Mouse (Mus musculus) forelimb bud, embryonic 11.5 days (tissue): ENCODE measurements at regions not wholly inside any gene's neighbourhood (a gene's known extent, or its start where the extent isn't known, plus 50 kb on each side); places are given as distances from the start of the nearest gene placed in this dataset.

ENCODE experiments used
- DNase-seq: peaks from one replicate; pipeline ENCODE4 v3.0.0-alpha.2; 2012; ENCODE audit warnings: low read depth, low spot score

DNA sequence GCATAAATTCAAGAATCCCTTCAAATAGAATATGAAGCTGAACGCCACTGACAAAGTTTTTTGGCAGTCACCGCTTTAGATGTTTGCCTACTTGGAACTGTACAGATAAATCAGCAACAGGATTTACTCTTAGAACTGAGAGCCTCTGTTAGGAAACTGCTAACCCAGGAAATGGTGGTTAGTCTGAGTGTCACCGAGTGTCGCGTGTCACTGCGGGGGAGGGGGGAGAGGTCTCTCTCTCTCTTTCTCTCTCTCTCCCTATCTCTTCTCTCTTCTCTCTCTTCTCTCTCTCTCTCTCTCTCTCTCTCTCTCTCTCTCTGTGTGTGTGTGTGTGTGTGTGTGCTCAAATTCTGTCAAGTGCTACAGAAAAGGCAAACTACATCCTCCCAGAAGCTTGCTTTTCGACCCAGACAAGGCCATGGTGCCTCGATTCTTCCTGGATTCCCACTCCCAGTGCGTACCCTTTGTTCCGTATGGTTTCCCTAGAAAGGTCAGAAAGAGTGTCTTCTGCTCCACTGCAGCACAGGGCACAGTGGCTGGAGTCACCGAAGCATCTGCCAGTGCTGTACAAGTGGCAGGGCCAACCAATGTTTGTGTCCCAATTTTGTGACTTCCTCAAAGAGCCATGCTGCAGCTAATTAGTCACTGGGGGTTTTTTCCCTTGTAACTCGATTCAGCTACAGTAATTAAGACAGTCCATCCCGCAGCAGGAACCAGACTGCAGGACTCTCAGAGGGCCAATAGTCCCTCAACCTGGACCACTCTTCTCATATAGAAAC is 87.0 kb downstream of the Cog6 start:
- no peak for DNase-seq

DNA sequence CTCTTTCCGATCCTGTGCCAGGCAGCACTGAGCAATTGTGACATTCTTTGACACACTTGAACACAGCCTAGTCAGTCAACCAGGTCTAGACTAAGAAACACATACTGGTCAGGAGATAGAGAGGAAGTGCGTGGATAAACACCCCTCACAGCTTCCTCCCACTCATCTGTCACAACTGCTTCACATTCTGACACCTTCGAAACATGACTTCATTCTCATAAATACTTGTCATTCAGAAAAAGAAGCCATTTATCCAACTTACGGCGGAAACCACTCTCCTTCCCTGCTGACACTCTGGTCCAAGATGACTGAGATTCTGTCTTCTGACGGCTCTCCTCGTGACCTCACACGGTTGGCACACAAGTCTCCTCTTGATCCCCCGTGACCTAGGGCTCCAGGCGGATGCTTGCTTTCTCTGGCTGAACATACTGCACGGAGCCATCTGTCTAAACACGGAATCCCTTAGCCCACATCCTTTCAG is 89.6 kb downstream of the Cog6 start:
- DNase-seq: no peak

DNA sequence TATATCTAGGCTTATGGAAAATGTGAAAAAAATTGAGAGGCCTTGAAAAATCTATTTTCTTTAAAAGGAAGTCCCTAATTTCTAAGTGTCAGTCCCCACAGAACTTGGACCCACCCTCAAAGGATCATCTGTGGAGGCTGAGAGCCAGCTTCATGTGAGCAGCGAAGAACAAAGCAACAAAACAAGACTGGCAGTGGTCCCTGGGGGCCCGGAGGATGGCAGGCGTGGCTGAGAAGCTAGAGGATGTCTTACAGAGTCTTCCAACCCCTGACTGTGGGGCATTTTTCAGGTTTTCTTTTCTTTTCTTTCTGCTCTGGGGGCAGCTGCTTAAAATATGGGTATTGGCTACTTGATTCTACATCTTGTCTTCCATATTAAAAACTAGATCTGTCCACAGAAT is 90.5 kb downstream of the Cog6 start:
- no peak for DNase-seq

DNA sequence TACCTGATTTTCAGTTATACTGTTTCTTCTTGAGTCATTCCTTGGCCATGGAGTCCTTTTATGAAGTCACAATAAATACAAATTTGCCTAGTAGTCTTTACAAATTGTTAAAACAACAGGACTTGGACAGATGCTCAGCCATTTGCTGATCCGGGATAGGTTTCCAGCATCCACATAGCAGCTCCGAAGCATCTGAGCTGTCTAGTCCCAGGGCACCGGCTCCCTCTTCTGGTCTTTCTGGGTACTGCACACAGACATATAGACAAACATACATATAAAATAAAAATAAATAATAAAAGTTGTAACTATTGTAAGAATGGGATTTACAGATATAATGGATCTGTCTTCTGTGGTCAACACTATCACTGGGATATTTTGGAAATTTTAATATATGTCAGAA is 91.8 kb downstream of the Cog6 start:
- peak; percentile 28 for DNase-seq

DNA sequence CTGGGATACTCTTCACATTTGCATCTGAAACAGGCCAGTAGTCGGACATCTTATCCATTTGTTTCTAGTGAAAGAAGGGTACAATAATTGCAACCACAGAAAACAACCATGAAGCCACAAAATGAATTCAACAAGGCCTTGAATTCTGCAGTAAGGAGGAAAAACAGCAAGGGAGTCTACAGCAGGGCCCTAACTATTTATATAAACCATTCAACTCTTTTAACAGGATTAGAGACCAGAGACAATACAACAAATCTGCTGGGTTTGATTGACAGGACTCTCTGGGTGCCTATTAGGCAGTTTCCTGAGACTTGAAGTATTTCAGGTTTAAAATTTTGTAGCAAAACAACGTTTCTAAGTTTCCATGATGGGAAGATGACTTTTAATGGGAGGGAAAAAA is 92.4 kb downstream of the Cog6 start:
- no peak for DNase-seq

DNA sequence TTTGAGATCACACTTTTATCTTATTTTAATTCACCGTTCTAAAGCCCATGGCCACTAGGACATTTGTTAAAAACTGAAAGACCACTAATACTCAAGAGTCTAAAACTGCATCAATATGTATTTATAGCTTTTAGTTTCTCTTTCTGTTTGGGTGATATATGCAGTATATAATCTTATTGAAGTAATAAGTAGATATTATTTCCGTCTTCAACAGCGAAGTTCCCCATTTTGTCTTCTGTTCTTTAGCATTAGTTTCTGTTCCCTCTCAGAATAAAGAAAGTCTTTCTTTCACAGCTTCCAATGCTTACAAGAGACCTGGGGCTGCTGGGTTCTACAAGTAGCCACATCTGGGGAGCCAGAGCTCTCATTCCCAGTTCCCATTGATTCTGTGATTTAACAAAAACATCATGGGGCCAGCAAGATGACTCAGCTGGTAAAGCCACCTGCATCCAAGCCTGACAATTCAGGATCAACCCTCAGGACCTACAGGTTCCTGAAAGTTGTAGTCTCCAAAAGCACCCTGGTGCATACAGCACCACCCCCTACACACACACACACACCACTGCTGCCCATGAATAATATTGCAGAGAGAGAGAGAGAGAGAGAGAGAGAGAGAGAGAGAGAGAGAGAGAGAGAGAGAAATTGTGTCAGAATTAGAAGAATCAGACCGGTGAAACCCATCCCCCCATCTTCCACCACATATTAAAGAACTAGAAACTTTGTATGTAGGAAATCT is 93.0 kb downstream of the Cog6 start:
- DNase-seq: no peak

DNA sequence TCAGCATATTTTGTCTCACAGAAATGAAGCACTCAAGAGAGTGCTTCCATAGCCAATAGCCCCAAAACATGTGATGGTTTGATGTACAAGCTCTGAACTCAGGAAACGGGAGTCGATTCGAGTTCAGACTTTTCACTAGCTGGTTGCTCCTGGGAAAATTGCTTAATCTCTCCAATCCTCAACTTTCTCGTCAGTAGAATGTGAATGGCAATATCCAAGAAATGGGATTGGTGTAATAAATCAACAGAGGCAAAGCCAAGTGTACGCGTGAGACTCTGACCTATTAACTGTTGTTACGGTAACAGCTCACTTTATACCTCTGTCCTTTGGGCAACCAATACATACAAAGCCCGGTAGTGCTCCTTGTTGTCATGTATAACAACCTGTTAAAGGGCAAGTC is 94.6 kb downstream of the Cog6 start:
- no peak for DNase-seq

- no peak for DNase-seq
Measured at GRCm38 (mm10) chr3:52906823-52907564, 110.0 kb downstream of the Cog6 start.

- DNase-seq: no peak
Measured at GRCm38 (mm10) chr3:52904028-52904427, 113.0 kb downstream of the Cog6 start.

DNA sequence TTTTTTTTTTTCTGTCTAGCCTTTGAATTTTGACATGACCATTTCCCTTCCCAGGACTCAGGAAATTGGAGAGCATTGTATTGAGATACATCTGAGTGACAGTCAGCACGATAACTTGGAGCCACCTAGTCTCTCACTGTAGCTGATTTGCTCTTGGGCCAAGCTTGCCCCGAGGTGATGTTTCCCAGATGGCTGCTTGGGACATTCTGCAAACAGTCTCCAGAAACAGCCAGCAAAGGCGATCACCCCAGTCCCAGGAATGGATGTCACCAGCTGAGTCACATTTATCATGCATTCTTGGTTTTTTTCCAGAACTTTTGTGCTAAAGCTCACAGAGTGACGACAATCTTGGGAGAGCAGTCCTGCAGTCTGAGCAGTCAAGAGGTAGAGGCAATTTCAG is 119.4 kb downstream of the Cog6 start:
- DNase-seq: no peak

DNA sequence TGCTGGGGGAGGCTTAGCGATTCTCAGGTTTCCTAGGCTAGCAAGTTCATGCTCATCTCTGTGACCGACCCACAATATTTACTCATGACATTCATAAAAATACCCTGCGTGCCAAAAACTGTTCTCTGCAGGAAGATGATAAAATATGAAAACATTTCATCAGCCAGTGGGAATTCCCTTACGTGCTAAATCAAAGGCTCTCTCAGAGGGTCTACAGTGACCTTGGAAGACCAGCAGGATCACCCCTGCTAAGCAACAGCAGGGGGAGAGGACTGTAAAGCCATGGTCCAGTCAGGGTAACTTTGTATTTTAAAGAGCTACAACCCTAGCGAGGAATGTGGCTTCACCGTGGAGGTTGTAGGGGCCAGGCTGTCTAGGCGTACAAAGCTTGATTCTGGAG is 120.6 kb downstream of the Cog6 start:
- no peak for DNase-seq

- DNase-seq: no peak
Measured at GRCm38 (mm10) chr3:52895751-52896150, 121.3 kb downstream of the Cog6 start.

- DNase-seq: no peak
Measured at GRCm38 (mm10) chr3:52894812-52895211, 122.2 kb downstream of the Cog6 start.

DNA sequence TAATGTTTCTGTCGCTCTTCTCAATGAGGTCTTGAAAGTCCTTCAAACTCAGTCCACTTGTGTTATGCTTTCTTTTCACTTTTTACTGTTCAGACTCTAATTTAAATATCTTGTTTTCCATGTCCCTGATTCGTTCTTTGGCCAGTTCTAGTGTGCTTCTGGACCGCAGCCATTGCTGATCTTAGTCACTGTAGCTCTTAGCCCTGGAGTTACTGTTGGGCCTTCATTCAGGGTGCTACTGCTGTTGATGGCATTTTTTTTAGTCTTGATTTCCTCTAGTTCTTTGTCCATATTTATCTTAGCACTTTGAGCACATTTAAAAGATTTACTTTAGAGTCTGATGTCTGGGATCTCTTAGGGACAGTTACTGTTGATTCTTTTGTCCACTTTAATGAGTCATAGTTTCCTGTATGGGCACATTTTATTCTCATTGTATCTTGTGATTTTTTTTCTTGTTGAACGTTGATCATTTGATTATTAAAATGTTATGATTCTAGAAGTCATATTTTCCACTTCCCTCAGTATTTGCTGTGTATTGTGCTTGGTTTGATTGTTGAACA is 127.8 kb downstream of the Cog6 start:
- no peak for DNase-seq

DNA sequence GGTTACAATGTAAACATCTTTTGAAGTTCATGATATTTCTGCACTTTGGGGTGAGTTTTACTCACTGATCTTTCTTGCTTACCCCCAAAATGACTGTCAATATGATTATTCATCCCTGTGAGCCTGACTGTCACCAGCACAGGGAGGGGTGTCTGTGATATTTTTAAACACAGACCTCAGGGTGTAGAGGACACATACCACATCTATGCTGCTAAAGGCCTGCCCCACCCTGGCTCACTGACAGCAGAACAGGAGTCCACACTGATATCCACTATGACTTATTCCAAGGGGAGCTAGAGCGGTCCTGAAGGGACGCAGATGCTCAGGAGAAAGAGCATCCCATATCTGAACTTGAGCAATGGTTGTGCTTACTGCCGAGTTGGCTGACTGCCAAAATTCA is 135.1 kb downstream of the Cog6 start:
- no peak for DNase-seq

GRCm38 (mm10) chr3:52881139-52881538 is 135.9 kb downstream of the Cog6 start:
- no peak for DNase-seq

- no peak for DNase-seq
Measured at GRCm38 (mm10) chr3:52879700-52880099, 137.3 kb downstream of the Cog6 start.

DNA sequence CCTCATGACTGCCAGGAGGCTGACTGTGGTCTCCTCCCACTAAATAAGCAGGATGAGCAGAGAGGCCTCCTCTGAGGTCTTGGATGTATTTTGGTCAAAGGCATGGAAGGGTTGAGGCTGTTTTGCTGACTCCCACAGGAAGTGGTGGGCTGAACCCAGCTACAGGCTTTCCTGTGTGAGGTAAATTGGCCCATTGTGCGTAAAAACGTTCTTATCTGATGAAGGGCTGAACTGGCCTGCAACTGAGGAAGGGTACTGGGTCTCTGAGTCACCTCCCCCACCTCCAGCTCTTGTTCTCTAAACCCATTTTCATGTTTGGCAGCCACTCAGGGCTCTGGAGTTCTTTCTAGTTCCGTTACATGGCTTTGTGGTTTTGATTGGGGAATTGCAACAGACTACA is 138.7 kb downstream of the Cog6 start:
- no peak for DNase-seq

GRCm38 (mm10) chr3:52872260-52872659 is 144.8 kb downstream of the Cog6 start:
- DNase-seq: no peak

GRCm38 (mm10) chr3:52863146-52863849 is 153.7 kb downstream of the Cog6 start:
- no peak for DNase-seq

DNA sequence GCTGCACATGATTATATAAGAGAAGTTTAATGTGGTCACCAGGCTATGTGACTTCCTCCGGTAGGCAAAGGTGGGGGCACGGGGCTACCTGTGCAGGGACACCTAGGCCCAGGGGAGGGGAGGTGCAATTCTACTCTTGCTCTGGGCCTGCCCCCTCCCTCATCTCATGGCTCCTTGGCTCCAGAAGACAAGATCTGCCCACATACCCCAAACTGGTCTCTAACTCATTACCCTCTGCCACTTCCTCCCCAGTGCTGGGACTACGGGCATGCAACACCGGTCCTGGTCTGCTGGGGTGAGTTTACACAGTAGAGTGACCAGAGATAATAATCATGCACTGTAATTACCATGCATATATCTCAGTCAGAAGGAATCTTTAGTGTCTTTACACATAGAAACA is 155.0 kb downstream of the Cog6 start:
- no peak for DNase-seq
